Mouse (Mus musculus) heart, postnatal 0 days (tissue): ENCODE results near the gene Cd70.

ENCODE experiments used
- CTCF ChIP-seq: IDR thresholded peaks from 2 replicates; pipeline ENCODE4 v1.5.1; 2016; ENCODE audit warnings: antibody characterized with exemption, control low read depth, low read depth
- EP300 ChIP-seq: IDR thresholded peaks from 2 replicates; pipeline ENCODE4 v1.6.1; 2016; ENCODE audit warnings: antibody characterized with exemption, low read depth

- no peak for TF ChIP-seq EP300
- no peak for TF ChIP-seq CTCF
Measured at GRCm38 (mm10) chr17:57194041-57194507, 44.5 kb upstream of the Cd70 start, which contains the start of gene Tnfsf14.
